In the genomic region with DNA sequence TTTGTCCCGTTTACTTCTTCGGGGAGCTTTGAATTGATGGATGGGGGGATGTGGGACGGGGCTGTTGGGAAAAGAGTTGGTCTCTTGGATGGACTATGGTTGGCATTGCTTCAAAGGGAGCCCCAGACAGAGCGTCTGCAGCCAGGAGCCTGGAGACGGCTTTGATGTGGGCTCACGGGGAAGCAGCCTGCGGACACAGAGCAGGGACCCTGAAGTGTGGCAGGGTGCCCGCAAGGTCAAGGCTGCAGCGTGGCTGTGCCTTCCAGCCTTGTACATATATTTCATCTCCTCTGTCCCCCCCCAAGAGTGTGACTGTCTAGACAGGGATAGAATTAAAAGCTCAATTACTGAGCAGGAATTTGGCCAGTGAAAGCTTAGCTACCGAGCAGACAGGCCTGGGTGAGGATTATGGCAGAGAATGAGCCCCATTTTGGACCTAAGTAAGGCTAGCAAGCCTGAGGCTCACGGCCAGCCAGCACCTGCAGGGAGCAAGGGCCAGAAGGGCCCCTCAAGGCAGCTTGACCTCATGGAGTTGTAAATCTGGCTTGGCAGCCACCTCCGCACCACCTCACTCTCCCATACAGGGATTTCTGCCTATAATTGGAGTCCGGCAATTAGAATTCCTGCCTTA, we compare ENCODE assay signal across 12 mouse cellular contexts. TPM values are rescaled to one million over a fixed set of nuclear protein-coding genes. Genes with fewer than 3 reads are reported as not detected.
A peak's percentile ranks its signal among the peaks of the same experiment; 100 is the strongest.
DNase-seq lines count a peak whose midpoint lies in the region; ATAC-seq and TF ChIP-seq lines count a peak whose summit lies in the region.
"Had no signal": no experiment of that assay in that cellular context is flagged by ENCODE, and none has a peak within 500 bp of the region (broad histone marks: within the 10 kb centered on the region; RNA-seq: fewer than 3 reads in every experiment).

No protein-coding gene starts in this region.

- H3K4me3 ChIP-seq in cerebellum, adult 2 months (replicated peaks; ENCODE audit: insufficient read depth, low read depth, low read length): no peak overlapping the region
- no peak overlapping the region for H3K4me3 ChIP-seq in hindbrain, postnatal 0 days (ENCODE audit: low read length)
- no peak overlapping the region for H3K4me3 ChIP-seq in hindbrain, embryonic 12.5 days
- H3K4me3 ChIP-seq: erythroblast, embryonic 14.5 days; neural tube, embryonic 12.5 days had no signal

- no peak for TF ChIP-seq POLR2A in cerebellum, adult 2 months (IDR thresholded peaks at IDR 0.05; ENCODE audit: borderline replicate concordance, insufficient read depth, low read length)

- 58% methylated on average over 13 of the region's 13 CpGs for WGBS in cerebellum, adult 2 months
- WGBS in hindbrain, postnatal 0 days: 36% methylated on average over 13 of the region's 13 CpGs
- 71% methylated on average over 13 of the region's 13 CpGs for WGBS in hindbrain, embryonic 12.5 days

- peak; percentile 40 to 55 for DNase-seq in cerebellum, adult 2 months
- DNase-seq in cerebellum, adult 9-11 months: no peak
- DNase-seq in hindbrain, postnatal 0 days (ENCODE audit: low spot score): peak; percentile 42
- DNase-seq in right cerebral cortex, postnatal 4 days: peak; percentile 37
- no peak for DNase-seq in right cerebral cortex, adult 18-20 months
- DNase-seq in kidney, adult 18-20 months: no peak
- no peak for DNase-seq in thymus, postnatal 4 days
- DNase-seq: heart, adult 11 months had no signal

- no peak overlapping the region for H3K27ac ChIP-seq in cerebellum, adult 2 months (ENCODE audit: insufficient read depth, low read length)
- no peak overlapping the region for H3K27ac ChIP-seq in hindbrain, postnatal 0 days
- no peak overlapping the region for H3K27ac ChIP-seq in hindbrain, embryonic 12.5 days
- H3K27ac ChIP-seq: liver, embryonic 14.5 days; neural tube, embryonic 12.5 days had no signal

- H3K36me3 ChIP-seq in hindbrain, postnatal 0 days (ENCODE audit: insufficient read depth, low read length): no peaks in the 10 kb centered on the region
- no peaks in the 10 kb centered on the region for H3K36me3 ChIP-seq in hindbrain, embryonic 12.5 days
- H3K36me3 ChIP-seq: neural tube, embryonic 12.5 days had no signal

- H3K27me3 ChIP-seq in cerebellum, adult 2 months (ENCODE audit: control insufficient read depth, insufficient read depth, low read length): no peaks in the 10 kb centered on the region
- no peaks in the 10 kb centered on the region for H3K27me3 ChIP-seq in hindbrain, postnatal 0 days (ENCODE audit: insufficient read depth, low read length)
- H3K27me3 ChIP-seq in hindbrain, embryonic 12.5 days: no peaks in the 10 kb centered on the region; the same call in 1 of the 2 replicates
- H3K27me3 ChIP-seq: neural tube, embryonic 12.5 days had no signal

- no peak overlapping the region for H3K9ac ChIP-seq in hindbrain, postnatal 0 days (replicated peaks; ENCODE audit: low read length)
- no peak overlapping the region for H3K9ac ChIP-seq in hindbrain, embryonic 12.5 days
- H3K9ac ChIP-seq: liver, embryonic 14.5 days; neural tube, embryonic 12.5 days had no signal

- ATAC-seq in hindbrain, postnatal 0 days: no peak
- ATAC-seq in hindbrain, embryonic 12.5 days (ENCODE audit: low FRiP score): no peak

- TF ChIP-seq CTCF in cerebellum, adult 2 months (IDR thresholded peaks at IDR 0.05; ENCODE audit: borderline replicate concordance, insufficient read depth, low read depth, low read length): no peak
- no peak for TF ChIP-seq CTCF in hindbrain, postnatal 0 days (IDR thresholded peaks at IDR 0.05; ENCODE audit: low read depth)

- H3K9me3 ChIP-seq in hindbrain, postnatal 0 days (ENCODE audit: low read length): no peaks in the 10 kb centered on the region
- H3K9me3 ChIP-seq in hindbrain, embryonic 12.5 days (replicated peaks): no peaks in the 10 kb centered on the region
- H3K9me3 ChIP-seq: neural tube, embryonic 12.5 days had no signal

- peaks cover 17% of the 10 kb centered on the region for H3K4me1 ChIP-seq in cerebellum, adult 2 months (ENCODE audit: control insufficient read depth, insufficient read depth, low read length)
- H3K4me1 ChIP-seq in hindbrain, postnatal 0 days (ENCODE audit: insufficient read depth, low read length): peaks cover 12% of the 10 kb centered on the region
- no peaks in the 10 kb centered on the region; the same call in 1 of the 2 replicates for H3K4me1 ChIP-seq in hindbrain, embryonic 12.5 days

- H3K4me2 ChIP-seq in hindbrain, postnatal 0 days (ENCODE audit: low read depth, low read length): no peak overlapping the region
- no peak overlapping the region for H3K4me2 ChIP-seq in hindbrain, embryonic 12.5 days (replicated peaks)
- H3K4me2 ChIP-seq: neural tube, embryonic 12.5 days had no signal

RNA-seq across cellular contexts. Expression of a gene that starts 40.5 kb away (rescaled TPM):
- polyA plus RNA-seq in cerebellum, adult 2 months (2012; rRNA removed): 188 and 231 TPM in 2 replicates
- 58.0 and 58.7 TPM in 2 replicates for total RNA-seq in hindbrain, postnatal 0 days (2014; rRNA removed)
- polyA plus RNA-seq in hindbrain, postnatal 0 days (2015; fragmentation: Nextera tagmentation; extraction: Ambion mirVana): 49.4 and 55.0 TPM in 2 replicates
- polyA plus RNA-seq in hindbrain, embryonic 12.5 days (2016; fragmentation: Nextera tagmentation; extraction: Ambion mirVana): 19.0 and 23.8 TPM in 2 replicates
- polyA plus RNA-seq: erythroblast, embryonic 14.5 days had no signal

RNA-seq across cellular contexts. Expression of a gene that starts 55.4 kb away (rescaled TPM):
- polyA plus RNA-seq in cerebellum, adult 2 months (2012; rRNA removed): 0.03 TPM in 1 of 2 replicates, not detected in the other
- total RNA-seq in hindbrain, postnatal 0 days (2014; rRNA removed): not detected in 2 replicates
- not detected in 2 replicates for polyA plus RNA-seq in hindbrain, postnatal 0 days (2015; fragmentation: Nextera tagmentation; extraction: Ambion mirVana)
- polyA plus RNA-seq in hindbrain, embryonic 12.5 days (2016; fragmentation: Nextera tagmentation; extraction: Ambion mirVana): not detected in 2 replicates
- polyA plus RNA-seq: erythroblast, embryonic 14.5 days; liver, embryonic 14.5 days; neural tube, embryonic 12.5 days had no signal

Comparison
In these comparisons a context has a peak if more than half of its experiments do, and no peak if none do; other contexts are left out.
1. DNase-seq: peak in cerebellum, adult 2 months (2 of 2), hindbrain, postnatal 0 days (single experiment) and right cerebral cortex, postnatal 4 days (single experiment); none in cerebellum, adult 9-11 months (single experiment), right cerebral cortex, adult 18-20 months (single experiment), kidney, adult 18-20 months (single experiment) and thymus, postnatal 4 days (single experiment).